Mouse (Mus musculus) midbrain, embryonic 14.5 days (tissue): ENCODE data around the gene Mpeg1. TPM values are rescaled to one million over a fixed set of nuclear protein-coding genes. Genes with fewer than 3 reads are reported as not detected.

ENCODE experiments used
- ATAC-seq: fragments of 200-750 bp; cut with Nextera tagmentation; 2 replicates; pipeline ENCODE4 v1.8.0; 2017; ENCODE audit warnings: moderate number of reproducible peaks, moderate library complexity; ENCODE audit not compliant: low FRiP score, low TSS enrichment
- DNase-seq: peaks from one replicate; pipeline ENCODE4 v3.0.0-alpha.2; 2015
- H3K27ac ChIP-seq: fragments of 300-500 bp; sonication (generic); replicated peaks from 2 replicates; pipeline ENCODE4 v1.5.1; 2014; ENCODE audit warnings: mild to moderate bottlenecking, low read depth, low read length, moderate library complexity
- H3K27me3 ChIP-seq: fragments of 300-500 bp; sonication (generic); 2 replicates; pipeline ENCODE4 v1.6.1; 2014; ENCODE audit warnings: low read length, control low read depth, mixed read lengths; ENCODE audit not compliant: control insufficient read depth, insufficient read depth
- H3K36me3 ChIP-seq: fragments of 300-500 bp; sonication (generic); 2 replicates; pipeline ENCODE4 v1.6.1; 2014; ENCODE audit warnings: low read length, control low read depth; ENCODE audit not compliant: control insufficient read depth, insufficient read depth
- H3K4me1 ChIP-seq: fragments of 300-500 bp; sonication (generic); 2 replicates; pipeline ENCODE4 v1.6.1; 2014; ENCODE audit warnings: mild to moderate bottlenecking, antibody characterized with exemption, low read length, control low read depth; ENCODE audit not compliant: control insufficient read depth, insufficient read depth
- H3K4me2 ChIP-seq: fragments of 300-500 bp; sonication (generic); 2 replicates; pipeline ENCODE4 v1.6.1; 2014; ENCODE audit warnings: mild to moderate bottlenecking, low read length, moderate library complexity
- H3K4me3 ChIP-seq: fragments of 300-500 bp; sonication (generic); replicated peaks from 2 replicates; pipeline ENCODE4 v1.5.1; 2014; ENCODE audit warnings: low read depth, low read length
- H3K9ac ChIP-seq: fragments of 300-500 bp; sonication (generic); replicated peaks from 2 replicates; pipeline ENCODE4 v1.6.1; 2014; ENCODE audit warnings: mild to moderate bottlenecking, low read length, moderate library complexity
- H3K9me3 ChIP-seq: fragments of 300-500 bp; sonication (generic); 2 replicates; pipeline ENCODE4 v1.6.1; 2016; ENCODE audit warnings: low read length, control low read depth, mixed read lengths; ENCODE audit not compliant: control insufficient read depth
- WGBS: fragments of 180-500 bp; shearing (Covaris S2); extraction: QIAGEN DNeasy Blood & Tissue Kit; methylation state at CpG from one replicate; pipeline ENCODE4 v1.1.7; 2014; 5-methylcytosine and 5-hydroxymethylcytosine counted together
- polyA plus RNA-seq: library from polyadenylated mRNA; unstranded; fragments of >200 nt; fragmentation: Nextera tagmentation; extraction: Ambion mirVana; gene quantifications from 2 replicates; pipeline ENCODE4 v1.2.1, GENCODE M21; 2014

Gene Mpeg1
- polyA plus RNA-seq, 1 experiment from 2014 or later: 1.00 TPM

DNA sequence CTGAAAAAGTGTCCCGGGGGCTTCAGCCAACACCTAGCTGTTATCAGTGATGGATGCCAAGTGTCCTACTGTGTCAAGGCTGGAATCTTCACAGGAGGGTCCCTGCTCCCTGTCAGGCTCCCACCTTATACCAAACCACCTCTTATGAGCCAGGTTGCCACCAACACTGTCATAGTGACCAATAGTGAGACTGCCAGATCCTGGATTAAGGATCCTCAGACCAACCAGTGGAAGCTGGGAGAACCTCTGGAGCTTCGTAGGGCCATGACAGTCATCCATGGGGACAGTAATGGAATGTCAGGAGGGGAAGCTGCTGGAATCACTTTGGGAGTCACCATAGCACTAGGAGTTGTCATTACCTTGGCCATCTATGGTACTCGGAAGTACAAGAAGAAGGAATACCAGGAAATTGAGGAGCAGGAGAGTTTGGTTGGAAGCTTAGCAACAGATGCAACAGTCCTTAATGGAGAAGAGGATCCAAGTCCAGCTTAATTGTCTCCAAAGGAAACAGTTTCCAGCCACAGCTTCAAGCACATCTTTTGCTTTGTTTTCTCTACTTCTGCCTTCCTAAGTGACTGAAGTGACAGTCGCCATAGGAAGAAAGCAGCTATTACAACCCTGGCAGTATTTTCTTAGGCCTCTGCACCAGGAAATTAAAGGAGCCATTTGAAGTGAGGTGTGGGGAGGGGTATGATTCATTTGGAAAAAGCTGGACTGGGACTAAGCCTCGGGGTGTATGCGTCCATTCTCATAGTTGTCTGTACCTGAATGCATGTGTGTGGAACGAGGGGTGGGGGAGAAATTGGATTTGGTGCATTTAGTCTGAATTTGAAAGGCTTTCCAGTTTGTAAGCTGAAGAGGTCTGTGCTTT is 2.5 kb downstream of the Mpeg1 start:
- DNase-seq: no peak
- 68% methylated on average over 7 of the region's 7 CpGs for WGBS
- no peak for ATAC-seq
- Histone ChIP-seq H3K27ac (no peak overlapping the region), H3K36me3 (peaks cover 13% of the 10 kb centered on the region; the same call in 1 of the 2 replicates), H3K4me2 (no peak overlapping the region), H3K4me1 (no peaks in the 10 kb centered on the region), H3K9ac (no peak overlapping the region), H3K27me3 (no peaks in the 10 kb centered on the region), H3K4me3 (no peak overlapping the region), H3K9me3 (no peaks in the 10 kb centered on the region)

DNA sequence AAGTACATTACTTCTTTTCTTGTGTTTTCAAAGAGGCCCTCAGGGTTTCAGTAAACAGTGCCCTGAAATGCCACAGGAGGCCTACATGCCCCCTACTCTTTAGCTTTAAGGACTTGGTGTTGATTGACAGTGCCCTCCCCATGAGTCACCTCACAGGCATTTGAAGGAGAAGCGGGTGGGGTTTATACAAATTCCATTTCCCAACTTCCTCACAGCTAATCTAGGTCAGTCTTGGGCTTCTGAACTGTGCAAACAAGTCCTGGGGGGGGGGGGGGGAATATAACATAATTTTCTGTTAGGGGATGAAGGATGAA is 3.1 kb downstream of the Mpeg1 start:
- Histone ChIP-seq H3K9me3 (no peaks in the 10 kb centered on the region), H3K9ac (no peak overlapping the region), H3K4me2 (no peak overlapping the region), H3K27ac (no peak overlapping the region), H3K36me3 (peaks cover 19% of the 10 kb centered on the region), H3K27me3 (no peaks in the 10 kb centered on the region), H3K4me1 (no peaks in the 10 kb centered on the region), H3K4me3 (no peak overlapping the region)
- ATAC-seq (no peak), DNase-seq (no peak)
- whole genome bisulfite sequencing: 6% methylated on average over 1 of the region's 1 CpGs

DNA sequence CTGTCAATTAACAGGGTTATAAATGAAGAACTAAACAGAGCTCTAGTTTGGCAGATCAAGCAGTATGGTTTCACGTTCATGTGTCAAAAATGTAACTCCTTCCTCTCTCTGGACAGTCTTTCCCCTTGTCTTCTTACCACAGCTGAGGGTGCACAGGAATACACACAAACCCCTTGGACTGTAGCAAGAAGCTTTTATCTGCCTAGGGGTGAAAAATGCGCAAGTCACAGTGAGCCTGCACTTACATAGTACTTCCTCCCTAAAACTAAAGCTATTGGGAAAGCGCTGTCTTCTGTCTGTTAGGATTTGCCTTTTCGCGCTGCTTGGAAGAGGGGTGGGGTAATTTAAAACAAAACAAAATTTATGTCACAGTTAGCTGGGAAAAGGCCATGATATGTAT is 3.5 kb downstream of the Mpeg1 start:
- Histone ChIP-seq H3K9ac (no peak overlapping the region), H3K4me1 (no peaks in the 10 kb centered on the region), H3K9me3 (no peaks in the 10 kb centered on the region), H3K27me3 (no peaks in the 10 kb centered on the region), H3K4me2 (no peak overlapping the region), H3K27ac (no peak overlapping the region), H3K36me3 (peaks cover 24% of the 10 kb centered on the region), H3K4me3 (no peak overlapping the region)
- WGBS: 85% methylated on average over 5 of the region's 5 CpGs
- ATAC-seq: no peak
- no peak for DNase-seq

DNA sequence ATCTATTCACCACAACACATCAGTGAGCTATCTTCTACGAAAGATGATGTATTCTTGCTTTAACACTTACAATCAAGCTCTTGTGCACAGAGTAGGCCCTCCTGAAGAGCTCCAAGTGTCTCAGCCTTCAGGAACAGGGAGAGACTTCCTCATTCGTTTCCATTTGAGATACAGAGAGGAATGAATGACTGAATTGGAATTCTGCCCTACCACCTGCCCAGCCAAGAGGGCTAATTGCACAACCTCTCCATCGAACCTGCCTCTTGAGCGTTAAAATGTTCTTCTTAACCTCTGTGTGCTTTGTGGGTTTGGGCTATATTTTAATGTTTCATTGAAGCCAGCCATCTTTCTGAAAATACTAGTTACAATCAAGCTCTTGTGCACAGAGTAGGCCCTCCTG is 4.1 kb downstream of the Mpeg1 start:
- Histone ChIP-seq H3K27ac (no peak overlapping the region), H3K27me3 (no peaks in the 10 kb centered on the region), H3K9me3 (no peaks in the 10 kb centered on the region), H3K4me1 (no peaks in the 10 kb centered on the region), H3K36me3 (peaks cover 29% of the 10 kb centered on the region), H3K9ac (no peak overlapping the region), H3K4me3 (no peak overlapping the region), H3K4me2 (no peak overlapping the region)
- WGBS: 90% methylated on average over 4 of the region's 4 CpGs
- ATAC-seq: no peak
- DNase-seq: no peak

DNA sequence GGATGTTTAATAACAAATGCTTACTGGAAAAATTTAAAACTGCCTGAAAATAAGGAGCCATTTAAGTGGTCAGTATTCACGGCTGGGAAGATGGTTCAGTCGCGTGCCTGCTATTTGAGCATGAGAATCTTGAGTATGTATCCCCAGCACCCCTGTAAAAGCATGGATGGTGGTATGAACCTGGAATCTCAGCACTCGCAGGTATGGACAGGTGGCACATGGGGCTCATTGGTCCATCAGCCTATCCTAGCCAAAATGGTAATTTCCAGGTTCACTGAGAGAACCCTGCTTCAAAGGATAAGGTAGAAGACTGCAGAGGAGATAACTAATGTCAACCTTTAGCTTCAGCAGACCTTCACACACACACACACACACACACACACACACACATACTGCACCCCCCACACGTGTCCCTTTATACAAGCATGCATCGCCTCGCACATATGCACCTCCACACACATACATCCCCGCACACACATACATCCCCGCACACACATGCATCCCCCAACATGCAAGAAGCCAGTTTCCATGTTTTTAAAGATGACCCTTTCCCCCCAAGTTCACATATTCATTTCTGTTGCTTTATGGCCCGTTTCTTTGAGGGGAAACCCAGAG is 5.1 kb downstream of the Mpeg1 start:
- no peak overlapping the region for H3K27ac ChIP-seq
- no peaks in the 10 kb centered on the region for H3K4me1 ChIP-seq
- H3K4me2 ChIP-seq: no peak overlapping the region
- DNase-seq: no peak
- peaks cover 34% of the 10 kb centered on the region for H3K36me3 ChIP-seq
- H3K9me3 ChIP-seq: no peaks in the 10 kb centered on the region
- ATAC-seq: no peak
- no peaks in the 10 kb centered on the region for H3K27me3 ChIP-seq
- WGBS: 94% methylated on average over 10 of the region's 10 CpGs
- no peak overlapping the region for H3K4me3 ChIP-seq
- H3K9ac ChIP-seq: no peak overlapping the region

DNA sequence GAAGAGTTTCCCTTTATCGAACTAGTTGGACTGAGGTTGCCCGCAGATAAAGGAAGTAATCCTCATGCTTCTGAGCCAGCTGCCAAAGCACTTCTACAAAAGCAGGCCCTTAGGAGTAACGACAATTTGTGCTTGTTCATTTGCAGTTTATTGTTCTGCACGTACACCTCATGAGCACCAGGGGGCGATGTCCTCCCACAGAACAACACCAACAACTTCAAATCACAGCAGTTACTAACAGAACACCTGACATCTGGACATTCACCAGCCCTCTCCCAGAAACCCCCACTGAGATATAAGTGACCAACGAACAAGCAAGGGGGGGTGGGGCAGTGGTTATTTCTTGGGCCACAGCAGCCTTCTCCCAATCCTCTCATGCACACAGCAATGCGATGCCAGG is 5.6 kb downstream of the Mpeg1 start:
- WGBS: 35% methylated on average over 7 of the region's 7 CpGs
- no peaks in the 10 kb centered on the region for H3K27me3 ChIP-seq
- no peak overlapping the region for H3K27ac ChIP-seq
- H3K4me2 ChIP-seq: no peak overlapping the region
- no peak overlapping the region for H3K4me3 ChIP-seq
- H3K4me1 ChIP-seq: no peaks in the 10 kb centered on the region
- no peaks in the 10 kb centered on the region for H3K9me3 ChIP-seq
- DNase-seq (peak; percentile 75), ATAC-seq (peak; percentile 51; the same call in 1 of the 2 replicates)
- no peak overlapping the region for H3K9ac ChIP-seq
- peaks cover 38% of the 10 kb centered on the region for H3K36me3 ChIP-seq

DNA sequence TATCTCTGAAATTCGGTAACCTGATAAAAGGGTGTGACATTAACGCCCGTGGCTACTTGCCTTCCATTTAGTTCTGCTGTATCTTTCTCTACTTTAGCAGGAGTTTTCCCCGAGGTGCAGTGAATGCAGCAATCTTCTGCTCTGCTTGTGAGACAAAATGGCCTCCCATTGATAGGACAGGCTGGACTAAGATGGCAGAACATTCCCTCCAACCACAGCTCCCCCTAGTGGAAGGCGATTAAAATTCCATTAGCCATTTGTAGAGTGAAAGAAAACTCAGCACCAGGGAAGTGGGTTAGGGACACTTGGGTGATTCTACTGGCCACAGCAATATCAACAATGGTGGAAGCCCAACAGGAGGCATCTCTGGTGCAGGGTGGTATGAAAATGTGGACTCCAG is 6.9 kb downstream of the Mpeg1 start:
- WGBS: 84% methylated on average over 5 of the region's 5 CpGs

DNA sequence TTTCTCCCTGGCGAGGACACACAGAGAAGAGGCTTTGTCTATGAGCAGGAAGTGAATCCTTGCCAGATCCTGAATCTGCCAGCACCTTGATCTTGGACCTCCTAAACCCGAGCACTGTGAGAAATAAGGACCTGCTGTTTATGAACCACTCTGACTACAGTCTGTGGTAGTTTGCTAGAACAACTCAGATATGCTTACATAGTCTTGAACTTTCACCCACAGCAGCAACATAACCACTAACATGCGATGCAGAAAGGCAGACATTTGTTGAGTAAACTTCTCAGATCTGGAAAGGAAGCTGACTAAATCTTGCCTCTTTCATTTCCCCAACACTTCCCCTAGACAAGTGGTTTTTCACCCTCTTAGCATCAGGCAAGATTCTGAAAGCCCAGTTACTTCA is 11.3 kb downstream of the Mpeg1 start:
- no peak overlapping the region for H3K4me3 ChIP-seq
- ATAC-seq (no peak), DNase-seq (no peak)
- H3K4me1 ChIP-seq: 0 out of 2 replicates have a peak, but pooled peaks cover 4% of the 10 kb centered on the region
- no peaks in the 10 kb centered on the region for H3K27me3 ChIP-seq
- H3K9me3 ChIP-seq: no peaks in the 10 kb centered on the region
- no peak overlapping the region for H3K9ac ChIP-seq
- 72% methylated on average over 3 of the region's 3 CpGs for WGBS
- no peak overlapping the region for H3K27ac ChIP-seq
- H3K4me2 ChIP-seq: no peak overlapping the region
- peaks cover 79% of the 10 kb centered on the region for H3K36me3 ChIP-seq

More for the DNA sequence above, 6.9 kb downstream of the Mpeg1 start:
- H3K4me3 ChIP-seq: no peak overlapping the region
- H3K4me1 ChIP-seq: no peaks in the 10 kb centered on the region
- H3K27me3 ChIP-seq: no peaks in the 10 kb centered on the region
- no peak overlapping the region for H3K4me2 ChIP-seq
- peaks cover 49% of the 10 kb centered on the region for H3K36me3 ChIP-seq
- H3K27ac ChIP-seq: no peak overlapping the region
- DNase-seq: peak; percentile 59
- H3K9me3 ChIP-seq: no peaks in the 10 kb centered on the region
- ATAC-seq: no peak
- no peak overlapping the region for H3K9ac ChIP-seq
